Mouse (Mus musculus) kidney, postnatal 0 days (tissue): ENCODE data around the gene Evi2b. TPM values are rescaled to one million over a fixed set of nuclear protein-coding genes. Genes with fewer than 3 reads are reported as not detected.
A peak's percentile ranks its signal among the peaks of the same experiment; 100 is the strongest.

Experiments used
- ATAC-seq: fragments of 200-750 bp; cut with Nextera tagmentation; replicated peaks from 2 replicates; pipeline ENCODE4 v1.8.0; 2017; ENCODE audit warnings: low read depth, moderate number of reproducible peaks, moderate TSS enrichment, moderate library complexity; ENCODE audit not compliant: low FRiP score
- DNase-seq: peaks from one replicate; pipeline ENCODE4 v3.0.0-alpha.2; 2016; ENCODE audit warnings: low spot score
- H3K27ac ChIP-seq: fragments of 300-500 bp; sonication (generic); 2 replicates; pipeline ENCODE4 v1.5.1; 2014; ENCODE audit warnings: mild to moderate bottlenecking
- H3K27me3 ChIP-seq: fragments of 300-500 bp; sonication (generic); 2 replicates; pipeline ENCODE4 v1.6.1; 2014; ENCODE audit warnings: low read length, mixed read lengths; ENCODE audit not compliant: insufficient read depth
- H3K36me3 ChIP-seq: fragments of 300-500 bp; sonication (generic); 2 replicates; pipeline ENCODE4 v1.6.1; 2014; ENCODE audit warnings: low read length, mixed read lengths; ENCODE audit not compliant: insufficient read depth
- H3K4me1 ChIP-seq: fragments of 300-500 bp; sonication (generic); replicated peaks from 2 replicates; pipeline ENCODE4 v1.6.1; 2014; ENCODE audit warnings: antibody characterized with exemption, low read length, mixed read lengths; ENCODE audit not compliant: insufficient read depth
- H3K4me2 ChIP-seq: fragments of 300-500 bp; sonication (generic); 2 replicates; pipeline ENCODE4 v1.6.1; 2014; ENCODE audit warnings: mild to moderate bottlenecking, low read length, moderate library complexity, mixed read lengths
- H3K4me3 ChIP-seq: fragments of 300-500 bp; sonication (generic); replicated peaks from 2 replicates; pipeline ENCODE4 v1.5.1; 2014; ENCODE audit warnings: low read depth, low read length
- H3K9ac ChIP-seq: fragments of 300-500 bp; sonication (generic); 2 replicates; pipeline ENCODE4 v1.6.1; 2014; ENCODE audit warnings: low read depth, low read length
- H3K9me3 ChIP-seq: fragments of 300-500 bp; sonication (generic); replicated peaks from 2 replicates; pipeline ENCODE4 v1.6.1; 2016; ENCODE audit warnings: low read length, inconsistent platforms, mixed read lengths
- CTCF ChIP-seq: IDR thresholded peaks from 2 replicates; pipeline ENCODE4 v1.5.1; 2016; ENCODE audit warnings: antibody characterized with exemption, low read depth, mild to moderate bottlenecking, moderate library complexity
- WGBS: fragments of 180-500 bp; shearing (Covaris S2); extraction: QIAGEN DNeasy Blood & Tissue Kit; methylation state at CpG from one replicate; pipeline ENCODE4 v1.1.7; 2014; 5-methylcytosine and 5-hydroxymethylcytosine counted together
- polyA plus RNA-seq: library from polyadenylated mRNA; unstranded; fragments of >200 nt; fragmentation: Nextera tagmentation; extraction: Ambion mirVana; gene quantifications from 2 replicates; pipeline ENCODE4 v1.2.1, GENCODE M21; 2015

The Evi2b gene
- polyA plus RNA-seq, 1 experiment from 2014 or later = 0.82 TPM

GRCm38 (mm10) chr11:79502917-79503316 is 20.6 kb downstream of the Evi2b start:
- no peaks in the 10 kb centered on the region for H3K9me3 ChIP-seq
- H3K9ac ChIP-seq = no peak overlapping the region
- no peak overlapping the region for H3K4me2 ChIP-seq
- H3K27ac ChIP-seq = no peak overlapping the region
- ATAC-seq (no peak), DNase-seq (no peak)
- H3K4me1 ChIP-seq = no peaks in the 10 kb centered on the region
- 0 out of 2 replicates have a peak, but pooled peaks cover 3% of the 10 kb centered on the region for H3K36me3 ChIP-seq
- TF ChIP-seq CTCF = no peak
- H3K27me3 ChIP-seq = no peaks in the 10 kb centered on the region
- 77% methylated on average over 2 of the region's 2 CpGs for WGBS
- no peak overlapping the region for H3K4me3 ChIP-seq

GRCm38 (mm10) chr11:79494976-79495800 is 28.4 kb downstream of the Evi2b start:
- H3K4me1 ChIP-seq = peaks cover 7% of the 10 kb centered on the region
- DNase-seq = peak; percentile 49
- H3K9me3 ChIP-seq = no peaks in the 10 kb centered on the region
- no peaks in the 10 kb centered on the region for H3K27me3 ChIP-seq
- TF ChIP-seq CTCF = no peak
- no peak overlapping the region for H3K4me3 ChIP-seq
- no peaks in the 10 kb centered on the region for H3K36me3 ChIP-seq
- WGBS = 71% methylated on average over 10 of the region's 10 CpGs
- 0 out of 2 replicates have a peak overlapping the region, but pooled peaks have one; percentile 1 for H3K27ac ChIP-seq
- no peak overlapping the region for H3K9ac ChIP-seq
- ATAC-seq = no peak
- H3K4me2 ChIP-seq = no peak overlapping the region

- H3K4me2 ChIP-seq = no peak overlapping the region
- H3K9me3 ChIP-seq = no peaks in the 10 kb centered on the region
- H3K4me1 ChIP-seq = no peaks in the 10 kb centered on the region
- no peak overlapping the region for H3K9ac ChIP-seq
- no peak for TF ChIP-seq CTCF
- H3K27me3 ChIP-seq = no peaks in the 10 kb centered on the region
- DNase-seq (no peak), ATAC-seq (no peak)
- no peak overlapping the region for H3K4me3 ChIP-seq
- 0 out of 2 replicates have a peak, but pooled peaks cover 3% of the 10 kb centered on the region for H3K36me3 ChIP-seq
- H3K27ac ChIP-seq = no peak overlapping the region
Observed at GRCm38 (mm10) chr11:79484721-79485120, 38.8 kb downstream of the Evi2b start.

- no peaks in the 10 kb centered on the region for H3K4me1 ChIP-seq
- WGBS = 67% methylated on average over 7 of the region's 7 CpGs
- H3K9ac ChIP-seq = no peak overlapping the region
- H3K9me3 ChIP-seq = no peaks in the 10 kb centered on the region
- H3K4me3 ChIP-seq = no peak overlapping the region
- no peak for ATAC-seq
- H3K27ac ChIP-seq = no peak overlapping the region
- TF ChIP-seq CTCF = no peak
- H3K4me2 ChIP-seq = no peak overlapping the region
- H3K36me3 ChIP-seq = 0 out of 2 replicates have a peak, but pooled peaks cover 3% of the 10 kb centered on the region
- no peaks in the 10 kb centered on the region for H3K27me3 ChIP-seq
- peak; percentile 54 for DNase-seq
Observed at GRCm38 (mm10) chr11:79483876-79484528, 39.6 kb downstream of the Evi2b start.

GRCm38 (mm10) chr11:79483392-79483791 is 40.2 kb downstream of the Evi2b start:
- Histone ChIP-seq H3K4me3 (no peak overlapping the region), H3K4me2 (no peak overlapping the region), H3K4me1 (no peaks in the 10 kb centered on the region), H3K27ac (no peak overlapping the region), H3K9ac (no peak overlapping the region), H3K36me3 (0 out of 2 replicates have a peak, but pooled peaks cover 3% of the 10 kb centered on the region), H3K9me3 (no peaks in the 10 kb centered on the region), H3K27me3 (no peaks in the 10 kb centered on the region)
- WGBS = 89% methylated on average over 6 of the region's 6 CpGs
- DNase-seq (no peak), ATAC-seq (no peak)
- TF ChIP-seq CTCF = no peak

GRCm38 (mm10) chr11:79468097-79468496 is 55.5 kb downstream of the Evi2b start:
- no peaks in the 10 kb centered on the region for H3K27me3 ChIP-seq
- no peak overlapping the region for H3K4me3 ChIP-seq
- no peak for DNase-seq
- H3K27ac ChIP-seq = no peak overlapping the region
- 71% methylated on average over 1 of the region's 1 CpGs for WGBS
- H3K36me3 ChIP-seq = peaks cover 27% of the 10 kb centered on the region
- no peak overlapping the region for H3K4me2 ChIP-seq
- no peak for ATAC-seq
- no peaks in the 10 kb centered on the region for H3K9me3 ChIP-seq
- H3K4me1 ChIP-seq = no peaks in the 10 kb centered on the region
- H3K9ac ChIP-seq = no peak overlapping the region
- TF ChIP-seq CTCF = no peak

Other genes starting within 250 kb of the Evi2b start
- gene Gm9964, start 226.9 kb downstream of the Evi2b start, polyA plus RNA-seq = not detected in 2 replicates
- gene Nf1, start 184.1 kb downstream of the Evi2b start, polyA plus RNA-seq = 8.2 and 9.5 TPM in 2 replicates
- 0.17 and 0.26 TPM in 2 replicates for gene Omg, start 19.7 kb downstream of the Evi2b start, polyA plus RNA-seq
- gene Evi2, start 6.8 kb upstream of the Evi2b start, polyA plus RNA-seq = 0.12 and 0.18 TPM in 2 replicates
- 3.3 and 3.4 TPM in 2 replicates for gene Evi2a, start 6.8 kb upstream of the Evi2b start, polyA plus RNA-seq
- 9.1 TPM in 2 replicates for gene Rab11fip4, start 67.5 kb upstream of the Evi2b start, polyA plus RNA-seq